Mouse (Mus musculus): ENCODE data around the gene Ildr2. TPM values are rescaled to one million over a fixed set of nuclear protein-coding genes. Genes with fewer than 3 reads are reported as not detected.
A peak's percentile ranks its signal among the peaks of the same experiment; 100 is the strongest.

Ildr2 gene
- polyA plus RNA-seq, 1 experiment from 2014 or later, result 0.77 TPM

GRCm38 (mm10) chr1:166279580-166280206 is 25.8 kb downstream of the Ildr2 start:
- peaks cover 32% of the 10 kb centered on the region for H3K4me1 ChIP-seq (ENCODE audit: control insufficient read depth, insufficient read depth, low read length)
- no peak for ATAC-seq (ENCODE audit: insufficient number of reproducible peaks, low FRiP score, low TSS enrichment, low read depth)
- H3K36me3 ChIP-seq (ENCODE audit: control insufficient read depth, insufficient read depth, low read length), result no peaks in the 10 kb centered on the region
- H3K9me3 ChIP-seq (ENCODE audit: control insufficient read depth, low read length), result no peaks in the 10 kb centered on the region
- no peaks in the 10 kb centered on the region for H3K27me3 ChIP-seq (ENCODE audit: control insufficient read depth, insufficient read depth, low read length)
- H3K4me3 ChIP-seq (ENCODE audit: low read depth, low read length), result no peak overlapping the region
- no peak overlapping the region; the same call in 1 of the 2 replicates for H3K4me2 ChIP-seq (ENCODE audit: low read depth, severe bottlenecking)
- peak overlapping the region; percentile 69 for H3K27ac ChIP-seq (replicated peaks; ENCODE audit: low read depth, low read length)
- 0 out of 2 replicates have a peak overlapping the region, but pooled peaks have one; percentile 37 for H3K9ac ChIP-seq (ENCODE audit: low read length)
- DNase-seq (ENCODE audit: low spot score), result no peak
- 33% methylated on average over 9 of the region's 9 CpGs for WGBS

GRCm38 (mm10) chr1:166280566-166280965 is 26.6 kb downstream of the Ildr2 start:
- no peak overlapping the region for H3K4me2 ChIP-seq (ENCODE audit: low read depth, severe bottlenecking)
- no peaks in the 10 kb centered on the region for H3K36me3 ChIP-seq (ENCODE audit: control insufficient read depth, insufficient read depth, low read length)
- H3K27ac ChIP-seq (replicated peaks; ENCODE audit: low read depth, low read length), result peak overlapping the region; percentile 76
- no peaks in the 10 kb centered on the region for H3K9me3 ChIP-seq (ENCODE audit: control insufficient read depth, low read length)
- H3K27me3 ChIP-seq (ENCODE audit: control insufficient read depth, insufficient read depth, low read length), result no peaks in the 10 kb centered on the region
- H3K4me1 ChIP-seq (ENCODE audit: control insufficient read depth, insufficient read depth, low read length), result peaks cover 32% of the 10 kb centered on the region
- H3K9ac ChIP-seq (ENCODE audit: low read length), result no peak overlapping the region
- ATAC-seq (ENCODE audit: insufficient number of reproducible peaks, low FRiP score, low TSS enrichment, low read depth) (0 out of 2 replicates have a peak, but pooled peaks have one; percentile 6), DNase-seq (ENCODE audit: low spot score) (peak; percentile 70)
- H3K4me3 ChIP-seq (ENCODE audit: low read depth, low read length), result no peak overlapping the region
- WGBS, result 0% methylated on average over 1 of the region's 1 CpGs

DNA sequence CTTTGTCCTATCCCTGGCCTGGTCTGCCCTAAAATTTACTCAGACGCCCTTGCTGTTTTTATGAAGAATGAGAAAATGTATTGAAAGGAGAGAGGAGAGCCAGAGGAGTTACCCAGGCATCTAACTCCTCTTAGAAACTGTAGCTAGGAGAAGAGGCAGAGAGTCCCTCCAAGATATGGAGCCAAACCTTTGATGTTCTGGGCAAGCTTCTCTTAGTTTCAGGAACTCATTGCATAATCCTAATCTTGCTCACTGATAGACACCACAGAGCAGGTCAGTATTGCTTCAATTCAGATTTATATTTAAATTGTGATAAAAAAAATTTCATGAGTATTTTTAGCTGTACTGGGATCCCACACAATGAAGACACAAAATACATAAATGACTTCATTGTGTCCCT is 27.3 kb downstream of the Ildr2 start:
- Histone ChIP-seq H3K4me2 (ENCODE audit: low read depth, severe bottlenecking) (no peak overlapping the region), H3K9me3 (ENCODE audit: control insufficient read depth, low read length) (no peaks in the 10 kb centered on the region), H3K4me1 (ENCODE audit: control insufficient read depth, insufficient read depth, low read length) (peaks cover 32% of the 10 kb centered on the region), H3K27ac (replicated peaks; ENCODE audit: low read depth, low read length) (peak overlapping the region; percentile 76), H3K36me3 (ENCODE audit: control insufficient read depth, insufficient read depth, low read length) (no peaks in the 10 kb centered on the region), H3K4me3 (ENCODE audit: low read depth, low read length) (no peak overlapping the region), H3K27me3 (ENCODE audit: control insufficient read depth, insufficient read depth, low read length) (no peaks in the 10 kb centered on the region), H3K9ac (ENCODE audit: low read length) (no peak overlapping the region)
- DNase-seq (ENCODE audit: low spot score) (no peak), ATAC-seq (ENCODE audit: insufficient number of reproducible peaks, low FRiP score, low TSS enrichment, low read depth) (no peak)
- WGBS, result 30% methylated on average over 1 of the region's 1 CpGs

GRCm38 (mm10) chr1:166281836-166282235 is 27.9 kb downstream of the Ildr2 start:
- DNase-seq (ENCODE audit: low spot score), result no peak
- ATAC-seq (ENCODE audit: insufficient number of reproducible peaks, low FRiP score, low TSS enrichment, low read depth), result no peak
- Histone ChIP-seq H3K9me3 (ENCODE audit: control insufficient read depth, low read length) (no peaks in the 10 kb centered on the region), H3K9ac (ENCODE audit: low read length) (no peak overlapping the region), H3K27me3 (ENCODE audit: control insufficient read depth, insufficient read depth, low read length) (no peaks in the 10 kb centered on the region), H3K4me1 (ENCODE audit: control insufficient read depth, insufficient read depth, low read length) (peaks cover 32% of the 10 kb centered on the region), H3K36me3 (ENCODE audit: control insufficient read depth, insufficient read depth, low read length) (no peaks in the 10 kb centered on the region), H3K27ac (replicated peaks; ENCODE audit: low read depth, low read length) (no peak overlapping the region), H3K4me3 (ENCODE audit: low read depth, low read length) (no peak overlapping the region), H3K4me2 (ENCODE audit: low read depth, severe bottlenecking) (no peak overlapping the region)
- WGBS, result 45% methylated on average over 3 of the region's 3 CpGs

DNA sequence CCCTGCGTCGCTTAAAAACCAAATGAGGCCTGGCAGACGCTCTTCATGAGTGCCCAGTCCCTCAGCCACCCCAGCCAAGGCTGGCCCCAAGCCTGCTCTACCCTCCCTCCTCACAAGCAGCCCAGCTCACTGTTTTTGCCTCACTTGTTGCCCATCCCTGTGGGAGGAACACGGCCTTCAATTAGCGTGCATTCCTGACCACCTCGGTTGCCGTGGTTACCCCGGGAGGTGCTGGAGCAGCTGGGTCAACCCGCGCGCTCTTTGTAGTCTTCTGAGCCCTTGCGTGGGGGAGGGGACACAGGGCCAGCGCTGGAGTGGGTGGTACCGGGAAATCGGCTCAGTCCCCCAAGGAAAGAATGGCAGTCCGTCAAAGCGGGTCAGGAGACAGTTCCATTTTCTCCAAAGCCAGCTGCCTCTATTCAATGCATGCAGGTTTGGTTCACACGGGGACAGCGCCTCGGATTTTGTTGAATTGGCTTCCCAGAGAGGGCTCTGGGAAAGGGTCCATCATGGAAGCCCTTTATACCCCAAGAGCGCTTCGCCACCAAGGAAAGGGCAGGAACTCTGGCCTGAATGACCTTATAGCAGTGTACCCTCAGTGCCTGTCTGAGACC is 28.8 kb downstream of the Ildr2 start:
- Histone ChIP-seq H3K4me1 (ENCODE audit: control insufficient read depth, insufficient read depth, low read length) (peaks cover 32% of the 10 kb centered on the region), H3K4me3 (ENCODE audit: low read depth, low read length) (peak overlapping the region; percentile 12; the same call in 1 of the 2 replicates), H3K27me3 (ENCODE audit: control insufficient read depth, insufficient read depth, low read length) (no peaks in the 10 kb centered on the region), H3K27ac (replicated peaks; ENCODE audit: low read depth, low read length) (peak overlapping the region; percentile 57; the same call in 1 of the 2 replicates), H3K9me3 (ENCODE audit: control insufficient read depth, low read length) (no peaks in the 10 kb centered on the region), H3K36me3 (ENCODE audit: control insufficient read depth, insufficient read depth, low read length) (no peaks in the 10 kb centered on the region), H3K9ac (ENCODE audit: low read length) (peak overlapping the region; percentile 30; the same call in 1 of the 2 replicates), H3K4me2 (ENCODE audit: low read depth, severe bottlenecking) (peak overlapping the region; percentile 44)
- DNase-seq (ENCODE audit: low spot score), result peak; percentile 91
- WGBS, result 4% methylated on average over 22 of the region's 22 CpGs
- ATAC-seq (ENCODE audit: insufficient number of reproducible peaks, low FRiP score, low TSS enrichment, low read depth), result peak; percentile 89

GRCm38 (mm10) chr1:166283451-166283850 is 29.5 kb downstream of the Ildr2 start:
- Histone ChIP-seq H3K27ac (replicated peaks; ENCODE audit: low read depth, low read length) (no peak overlapping the region), H3K9ac (ENCODE audit: low read length) (no peak overlapping the region), H3K27me3 (ENCODE audit: control insufficient read depth, insufficient read depth, low read length) (no peaks in the 10 kb centered on the region), H3K9me3 (ENCODE audit: control insufficient read depth, low read length) (no peaks in the 10 kb centered on the region), H3K36me3 (ENCODE audit: control insufficient read depth, insufficient read depth, low read length) (no peaks in the 10 kb centered on the region), H3K4me1 (ENCODE audit: control insufficient read depth, insufficient read depth, low read length) (peaks cover 32% of the 10 kb centered on the region), H3K4me3 (ENCODE audit: low read depth, low read length) (no peak overlapping the region), H3K4me2 (ENCODE audit: low read depth, severe bottlenecking) (no peak overlapping the region)
- WGBS, result 97% methylated on average over 6 of the region's 6 CpGs
- DNase-seq (ENCODE audit: low spot score) (no peak), ATAC-seq (ENCODE audit: insufficient number of reproducible peaks, low FRiP score, low TSS enrichment, low read depth) (no peak)

DNA sequence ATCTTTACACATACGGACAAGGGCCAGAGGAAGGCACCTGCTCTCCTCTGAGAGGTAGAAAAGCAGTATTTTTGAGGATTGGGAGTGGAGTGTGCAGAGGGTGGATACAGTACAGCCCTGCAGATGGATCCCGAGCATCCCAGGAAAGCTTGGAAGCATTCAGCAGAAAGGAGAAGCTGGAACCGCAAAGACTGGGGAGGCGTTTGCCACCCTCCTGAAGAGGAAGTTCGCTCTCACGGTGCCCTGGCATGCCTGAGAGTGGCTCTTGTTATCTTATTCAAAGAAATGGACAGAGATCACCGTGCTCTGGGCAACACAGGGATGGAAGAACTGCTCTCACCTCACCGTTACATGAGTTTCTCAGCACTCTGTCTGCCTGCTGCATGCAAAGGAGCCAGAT is 30.5 kb downstream of the Ildr2 start:
- H3K9me3 ChIP-seq (ENCODE audit: control insufficient read depth, low read length), result no peaks in the 10 kb centered on the region
- peaks cover 32% of the 10 kb centered on the region for H3K4me1 ChIP-seq (ENCODE audit: control insufficient read depth, insufficient read depth, low read length)
- no peak overlapping the region for H3K27ac ChIP-seq (replicated peaks; ENCODE audit: low read depth, low read length)
- no peak overlapping the region for H3K9ac ChIP-seq (ENCODE audit: low read length)
- no peaks in the 10 kb centered on the region for H3K36me3 ChIP-seq (ENCODE audit: control insufficient read depth, insufficient read depth, low read length)
- H3K4me3 ChIP-seq (ENCODE audit: low read depth, low read length), result no peak overlapping the region
- no peaks in the 10 kb centered on the region for H3K27me3 ChIP-seq (ENCODE audit: control insufficient read depth, insufficient read depth, low read length)
- no peak overlapping the region for H3K4me2 ChIP-seq (ENCODE audit: low read depth, severe bottlenecking)
- 88% methylated on average over 8 of the region's 8 CpGs for WGBS
- DNase-seq (ENCODE audit: low spot score) (no peak), ATAC-seq (ENCODE audit: insufficient number of reproducible peaks, low FRiP score, low TSS enrichment, low read depth) (no peak)

DNA sequence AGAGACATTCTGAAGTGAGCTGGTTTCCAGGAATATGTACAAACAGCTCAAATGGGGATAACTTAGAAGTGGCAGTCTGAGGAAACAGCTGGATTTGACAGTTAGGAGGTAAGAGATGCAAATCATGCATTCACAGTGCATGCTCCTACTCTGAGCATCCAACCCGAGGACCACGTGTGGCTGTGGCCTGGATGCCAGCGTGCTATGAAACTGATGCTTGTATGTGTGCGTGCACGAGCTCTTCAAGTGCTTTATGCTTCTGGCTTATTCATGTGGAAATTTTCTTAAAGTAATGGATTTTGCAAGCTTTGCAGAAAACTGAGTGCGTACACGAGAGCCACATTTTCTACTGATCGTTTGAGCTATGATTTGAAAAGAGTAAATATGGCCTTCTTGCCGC is 32.3 kb downstream of the Ildr2 start:
- Histone ChIP-seq H3K4me2 (ENCODE audit: low read depth, severe bottlenecking) (no peak overlapping the region), H3K9me3 (ENCODE audit: control insufficient read depth, low read length) (no peaks in the 10 kb centered on the region), H3K27ac (replicated peaks; ENCODE audit: low read depth, low read length) (no peak overlapping the region), H3K4me3 (ENCODE audit: low read depth, low read length) (no peak overlapping the region), H3K4me1 (ENCODE audit: control insufficient read depth, insufficient read depth, low read length) (peaks cover 14% of the 10 kb centered on the region), H3K9ac (ENCODE audit: low read length) (no peak overlapping the region), H3K27me3 (ENCODE audit: control insufficient read depth, insufficient read depth, low read length) (no peaks in the 10 kb centered on the region), H3K36me3 (ENCODE audit: control insufficient read depth, insufficient read depth, low read length) (no peaks in the 10 kb centered on the region)
- no peak for ATAC-seq (ENCODE audit: insufficient number of reproducible peaks, low FRiP score, low TSS enrichment, low read depth)
- WGBS, result 89% methylated on average over 9 of the region's 9 CpGs
- DNase-seq (ENCODE audit: low spot score), result no peak
